Mouse (Mus musculus) erythroblast, embryonic 14.5 days (primary cell): Measurements from ENCODE around the gene Fam209.

Experiments
- GATA1 ChIP-seq: IDR thresholded peaks from 2 replicates; pipeline ENCODE4 v1.6.1; 2012; ENCODE audit warnings: low read length, inconsistent platforms, mixed read lengths
- TAL1 ChIP-seq: IDR thresholded peaks from 3 replicates; pipeline ENCODE4 v1.6.1; 2012; ENCODE audit warnings: low read length, inconsistent platforms, mixed read lengths

- TF ChIP-seq GATA1 = no peak
- TF ChIP-seq TAL1 = no peak
Measured at GRCm38 (mm10) chr2:172510899-172511298, 38.6 kb downstream of the Fam209 start.
